Mouse (Mus musculus) central nervous system, embryonic 11.5 days (tissue): ENCODE data around the gene Lelp1. TPM values are rescaled to one million over a fixed set of nuclear protein-coding genes. Genes with fewer than 3 reads are reported as not detected.

Experiments used
- polyA plus RNA-seq: library from polyadenylated mRNA; depleted of rRNA; stranded (reverse); fragments of >200 nt; gene quantifications from 2 replicates; pipeline ENCODE4 v1.2.3, GENCODE M21; 2012; rRNA removed

Gene Lelp1
- polyA plus RNA-seq, result not detected in 2 replicates

DNA sequence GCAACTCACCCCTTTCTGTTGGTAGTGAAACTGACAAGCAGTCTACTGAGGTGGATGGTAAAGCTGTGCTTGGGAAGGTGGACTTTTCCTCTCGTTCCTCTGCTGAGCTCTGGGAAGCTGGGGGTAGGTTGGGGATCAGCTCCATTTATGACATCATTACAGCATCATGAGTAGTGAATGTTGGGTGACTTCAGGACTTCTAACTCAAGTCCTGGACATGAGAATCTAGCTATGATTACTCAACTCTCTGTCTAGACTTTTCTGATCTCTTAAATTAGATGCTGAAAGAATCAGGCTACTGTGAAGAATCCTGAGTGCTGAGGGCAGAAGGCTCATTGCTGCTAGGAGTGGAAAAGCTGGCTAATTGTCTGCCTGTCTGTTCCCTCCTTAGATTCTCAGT is at the start of gene Lelp1:
TSS of gene Lelp1 (minus strand) at position 101 of the 400 bp plus-strand sequence.

DNA sequence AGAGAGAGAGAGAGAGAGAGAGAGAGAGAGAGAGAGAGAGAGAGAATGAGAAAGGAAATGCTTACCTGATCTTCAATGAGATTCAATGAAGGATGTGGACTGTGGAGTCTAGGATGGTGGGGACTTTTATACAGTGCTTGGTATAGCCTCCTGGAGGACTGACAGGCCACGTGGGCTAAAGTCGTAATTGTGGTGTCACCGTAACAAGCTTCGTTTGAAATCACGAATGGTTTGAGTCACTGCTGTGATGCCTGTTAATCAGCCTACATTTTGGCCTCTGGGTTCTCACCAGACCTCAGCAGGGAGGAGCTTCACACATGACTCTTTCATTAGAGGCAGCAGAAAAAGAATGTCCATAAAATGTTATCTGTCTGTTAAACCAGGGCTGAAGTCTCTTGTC is 18.7 kb downstream of the Lelp1 start, which contains the start of gene Prr9:
TSS of gene Prr9 (minus strand) at position 101 of the 400 bp plus-strand sequence.

Other genes starting within 250 kb of the Lelp1 start
- not detected in 2 replicates for gene Pglyrp3, start 128.2 kb downstream of the Lelp1 start, polyA plus RNA-seq
- gene Lor, start 59.6 kb downstream of the Lelp1 start, polyA plus RNA-seq, result 1.6 and 2.8 TPM in 2 replicates
- gene Prr9, start 18.8 kb downstream of the Lelp1 start, polyA plus RNA-seq, result not detected in 2 replicates
- gene Sprr2a1, start 73.1 kb upstream of the Lelp1 start, polyA plus RNA-seq, result 0.02 TPM in 1 of 2 replicates, not detected in the other
- gene Sprr2a2, start 73.2 kb upstream of the Lelp1 start, polyA plus RNA-seq, result 1.4 and 1.5 TPM in 2 replicates
- gene Sprr2a3, start 142.7 kb upstream of the Lelp1 start, polyA plus RNA-seq, result not detected in 2 replicates
- gene Sprr2b, start 173.9 kb upstream of the Lelp1 start, polyA plus RNA-seq, result not detected in 2 replicates
- gene Sprr2d, start 196.4 kb upstream of the Lelp1 start, polyA plus RNA-seq, result not detected in 2 replicates
- not detected in 2 replicates for gene Sprr2e, start 209.4 kb upstream of the Lelp1 start, polyA plus RNA-seq
- not detected in 2 replicates for gene Sprr2f, start 222.4 kb upstream of the Lelp1 start, polyA plus RNA-seq
- not detected in 2 replicates for gene Sprr2h, start 242.9 kb upstream of the Lelp1 start, polyA plus RNA-seq